Mouse (Mus musculus): ENCODE results near the gene Rad17. TPM values are rescaled to one million over a fixed set of nuclear protein-coding genes. Genes with fewer than 3 reads are reported as not detected.

The Rad17 gene
- polyA plus RNA-seq, 1 experiment from 2014 or later, result 27.7 TPM

GRCm38 (mm10) chr13:100658091-100658490, 7.2 kb upstream of the Rad17 start:
- 0 out of 2 replicates have a peak, but pooled peaks cover 6% of the 10 kb centered on the region for H3K36me3 ChIP-seq
- no peak overlapping the region for H3K4me2 ChIP-seq (replicated peaks)
- 92% methylated on average over 5 of the region's 5 CpGs for WGBS
- no peak overlapping the region for H3K9ac ChIP-seq
- no peaks in the 10 kb centered on the region for H3K27me3 ChIP-seq
- no peak overlapping the region for H3K4me3 ChIP-seq
- H3K27ac ChIP-seq, result no peak overlapping the region
- H3K4me1 ChIP-seq, result no peaks in the 10 kb centered on the region
- ATAC-seq (ENCODE audit: insufficient number of reproducible peaks, insufficient read depth, low FRiP score, low TSS enrichment), result no peak
- H3K9me3 ChIP-seq, result no peaks in the 10 kb centered on the region

GRCm38 (mm10) chr13:100651439-100652186, 762 bp upstream of the Rad17 start, which contains the start of gene Taf9:
Gene Taf9, plus strand, starts transcription at chr13:100651579.
- under 1% methylated on average over 62 of the region's 63 CpGs for WGBS
- peak within 1 kb of the TSS; percentile 88 for H3K4me3 ChIP-seq
- peak within 1 kb of the TSS; percentile 89 for H3K4me2 ChIP-seq (replicated peaks)
- H3K36me3 ChIP-seq, result peaks cover 9% of the 10 kb centered on the region; the same call in 1 of the 2 replicates
- H3K9ac ChIP-seq, result peak within 1 kb of the TSS; percentile 94
- H3K9me3 ChIP-seq, result no peaks in the 10 kb centered on the region
- H3K27ac ChIP-seq, result peak within 1 kb of the TSS; percentile 90
- no peak; the same call in 1 of the 2 replicates for ATAC-seq (ENCODE audit: insufficient number of reproducible peaks, insufficient read depth, low FRiP score, low TSS enrichment)
- H3K4me1 ChIP-seq, result peaks cover 7% of the 10 kb centered on the region
- no peaks in the 10 kb centered on the region for H3K27me3 ChIP-seq

- H3K4me2 ChIP-seq (replicated peaks), result no peak overlapping the region
- H3K27me3 ChIP-seq, result no peaks in the 10 kb centered on the region
- peaks cover 33% of the 10 kb centered on the region for H3K36me3 ChIP-seq
- no peaks in the 10 kb centered on the region for H3K9me3 ChIP-seq
- WGBS, result 95% methylated on average over 8 of the region's 8 CpGs
- no peak overlapping the region for H3K27ac ChIP-seq
- ATAC-seq (ENCODE audit: insufficient number of reproducible peaks, insufficient read depth, low FRiP score, low TSS enrichment), result no peak
- H3K4me3 ChIP-seq, result no peak overlapping the region
- H3K9ac ChIP-seq, result no peak overlapping the region
- H3K4me1 ChIP-seq, result peaks cover 7% of the 10 kb centered on the region
Observed at GRCm38 (mm10) chr13:100648223-100648622, 2.6 kb downstream of the Rad17 start.

- no peak overlapping the region for H3K27ac ChIP-seq
- H3K4me2 ChIP-seq (replicated peaks), result no peak overlapping the region
- H3K36me3 ChIP-seq, result peaks cover 70% of the 10 kb centered on the region
- WGBS, result 94% methylated on average over 4 of the region's 4 CpGs
- no peaks in the 10 kb centered on the region for H3K4me1 ChIP-seq
- ATAC-seq (ENCODE audit: insufficient number of reproducible peaks, insufficient read depth, low FRiP score, low TSS enrichment), result no peak
- no peaks in the 10 kb centered on the region for H3K27me3 ChIP-seq
- no peaks in the 10 kb centered on the region for H3K9me3 ChIP-seq
- H3K9ac ChIP-seq, result no peak overlapping the region
- no peak overlapping the region for H3K4me3 ChIP-seq
Observed at GRCm38 (mm10) chr13:100642471-100643209, 8.2 kb downstream of the Rad17 start.

DNA sequence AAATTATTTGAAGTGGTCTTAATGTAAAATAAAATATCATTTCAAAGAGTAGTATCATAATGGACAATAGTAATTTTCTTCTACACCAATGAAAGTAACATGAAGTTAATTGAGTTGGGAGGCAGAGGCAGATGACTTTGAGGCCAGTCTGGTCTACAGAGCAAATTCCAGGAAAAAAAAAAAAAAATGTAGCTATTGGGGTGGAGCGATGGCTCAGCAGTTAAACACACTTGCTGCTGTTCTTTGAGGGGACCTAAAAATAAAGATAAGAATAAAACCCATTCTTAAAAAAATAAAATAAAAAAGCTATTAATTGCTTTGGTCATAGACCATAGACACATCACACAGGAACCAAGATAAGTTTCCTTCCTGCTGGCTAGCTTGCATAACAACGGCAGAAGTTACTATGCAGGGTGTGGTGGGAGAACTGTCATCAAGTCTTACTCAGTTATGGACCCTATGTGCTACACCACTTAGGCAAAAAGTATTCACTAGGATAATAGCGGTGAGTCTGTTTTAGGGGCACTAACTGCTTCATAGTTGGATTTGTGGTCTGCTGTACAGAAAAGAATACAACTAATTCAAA, 16.7 kb downstream of the Rad17 start:
- WGBS, result 90% methylated on average over 3 of the region's 3 CpGs
- ATAC-seq (ENCODE audit: insufficient number of reproducible peaks, insufficient read depth, low FRiP score, low TSS enrichment), result no peak
- no peak overlapping the region for H3K4me2 ChIP-seq (replicated peaks)
- H3K4me1 ChIP-seq, result no peaks in the 10 kb centered on the region
- H3K9ac ChIP-seq, result no peak overlapping the region
- no peak overlapping the region for H3K4me3 ChIP-seq
- H3K9me3 ChIP-seq, result no peaks in the 10 kb centered on the region
- H3K27me3 ChIP-seq, result no peaks in the 10 kb centered on the region
- H3K36me3 ChIP-seq, result peaks cover 58% of the 10 kb centered on the region
- no peak overlapping the region for H3K27ac ChIP-seq

DNA sequence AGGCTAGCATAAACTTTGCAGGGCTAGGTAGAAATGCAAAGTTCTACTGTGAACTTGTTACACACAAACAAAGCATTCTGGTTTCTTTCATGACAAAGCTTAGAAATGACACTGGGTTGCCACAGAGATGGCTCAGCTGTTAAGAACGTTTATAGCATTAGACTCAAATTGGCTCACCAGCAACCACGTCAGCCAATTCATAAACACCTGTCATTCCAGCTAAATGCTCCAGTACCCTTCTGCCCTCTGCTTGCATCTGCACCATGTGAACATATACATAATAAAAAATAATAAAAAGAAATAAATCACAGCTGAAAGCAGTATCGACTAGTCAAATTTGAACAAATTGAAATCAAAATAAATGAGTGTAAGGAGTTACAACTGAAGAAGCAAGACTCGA, 28.6 kb downstream of the Rad17 start:
- ATAC-seq (ENCODE audit: insufficient number of reproducible peaks, insufficient read depth, low FRiP score, low TSS enrichment), result no peak
- H3K36me3 ChIP-seq, result peaks cover 61% of the 10 kb centered on the region

GRCm38 (mm10) chr13:100617583-100617982, 33.3 kb downstream of the Rad17 start:
- Histone ChIP-seq H3K27me3 (peaks cover 16% of the 10 kb centered on the region), H3K9ac (no peak overlapping the region), H3K9me3 (no peaks in the 10 kb centered on the region), H3K4me2 (replicated peaks) (no peak overlapping the region), H3K4me3 (no peak overlapping the region), H3K27ac (no peak overlapping the region), H3K36me3 (peaks cover 30% of the 10 kb centered on the region), H3K4me1 (0 out of 2 replicates have a peak, but pooled peaks cover 5% of the 10 kb centered on the region)
- 83% methylated on average over 13 of the region's 13 CpGs for WGBS
- ATAC-seq (ENCODE audit: insufficient number of reproducible peaks, insufficient read depth, low FRiP score, low TSS enrichment), result no peak

More for the DNA sequence above, 28.6 kb downstream of the Rad17 start:
- peaks cover 5% of the 10 kb centered on the region for H3K27me3 ChIP-seq
- no peak overlapping the region for H3K4me3 ChIP-seq
- 86% methylated on average over 4 of the region's 4 CpGs for WGBS
- no peak overlapping the region for H3K27ac ChIP-seq
- no peak overlapping the region for H3K4me2 ChIP-seq (replicated peaks)
- no peaks in the 10 kb centered on the region for H3K9me3 ChIP-seq
- no peaks in the 10 kb centered on the region for H3K4me1 ChIP-seq
- H3K9ac ChIP-seq, result no peak overlapping the region

GRCm38 (mm10) chr13:100616181-100617087, 34.4 kb downstream of the Rad17 start, which contains the start of gene Marveld2:
Gene Marveld2, minus strand, starts transcription at chr13:100616971.
- Histone ChIP-seq H3K4me1 (0 out of 2 replicates have a peak, but pooled peaks cover 5% of the 10 kb centered on the region), H3K27ac (no peak within 1 kb of the TSS), H3K36me3 (peaks cover 26% of the 10 kb centered on the region), H3K27me3 (peaks cover 16% of the 10 kb centered on the region), H3K9ac (peak within 1 kb of the TSS; percentile 58), H3K4me3 (peak within 1 kb of the TSS; percentile 55), H3K9me3 (no peaks in the 10 kb centered on the region), H3K4me2 (replicated peaks) (peak within 1 kb of the TSS; percentile 94)
- no peak for ATAC-seq (ENCODE audit: insufficient number of reproducible peaks, insufficient read depth, low FRiP score, low TSS enrichment)
- WGBS, result 3% methylated on average over 75 of the region's 77 CpGs

DNA sequence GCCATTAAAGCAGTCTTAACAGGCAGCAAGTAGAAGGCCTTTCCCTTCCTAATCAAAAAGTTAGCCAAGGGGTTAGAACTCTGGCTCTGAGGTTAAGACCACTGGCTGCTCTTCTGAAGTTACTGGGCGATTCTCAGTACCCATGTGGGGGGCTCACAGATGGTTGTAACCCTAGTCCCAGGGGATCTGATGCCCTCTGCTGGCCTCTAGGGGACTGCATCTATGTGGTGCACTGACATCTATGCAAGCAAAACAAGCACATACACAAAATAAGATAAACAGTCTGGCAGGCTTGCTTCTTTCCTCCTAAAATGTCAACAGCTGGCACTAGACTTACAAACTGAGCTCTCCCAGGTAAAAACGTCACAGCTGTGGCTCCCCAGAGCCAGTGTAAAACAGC, 37.9 kb downstream of the Rad17 start:
- no peak for ATAC-seq (ENCODE audit: insufficient number of reproducible peaks, insufficient read depth, low FRiP score, low TSS enrichment)
- H3K9me3 ChIP-seq, result peaks cover 1% of the 10 kb centered on the region; the same call in 1 of the 2 replicates

GRCm38 (mm10) chr13:100612251-100612650, 38.6 kb downstream of the Rad17 start:
- H3K36me3 ChIP-seq, result peaks cover 11% of the 10 kb centered on the region; the same call in 1 of the 2 replicates
- no peak overlapping the region for H3K4me3 ChIP-seq
- no peak overlapping the region for H3K4me2 ChIP-seq (replicated peaks)
- H3K9ac ChIP-seq, result no peak overlapping the region
- no peak for ATAC-seq (ENCODE audit: insufficient number of reproducible peaks, insufficient read depth, low FRiP score, low TSS enrichment)
- 91% methylated on average over 10 of the region's 10 CpGs for WGBS
- no peak overlapping the region for H3K27ac ChIP-seq
- 0 out of 2 replicates have a peak, but pooled peaks cover 5% of the 10 kb centered on the region for H3K4me1 ChIP-seq
- H3K9me3 ChIP-seq, result peaks cover 5% of the 10 kb centered on the region; the same call in 1 of the 2 replicates
- H3K27me3 ChIP-seq, result peaks cover 11% of the 10 kb centered on the region

More for the DNA sequence above, 37.9 kb downstream of the Rad17 start:
- H3K4me1 ChIP-seq, result 0 out of 2 replicates have a peak, but pooled peaks cover 5% of the 10 kb centered on the region
- H3K27ac ChIP-seq, result no peak overlapping the region
- no peak overlapping the region for H3K4me2 ChIP-seq (replicated peaks)
- H3K9ac ChIP-seq, result no peak overlapping the region
- H3K27me3 ChIP-seq, result peaks cover 16% of the 10 kb centered on the region
- peaks cover 11% of the 10 kb centered on the region for H3K36me3 ChIP-seq
- no peak overlapping the region for H3K4me3 ChIP-seq
- 46% methylated on average over 2 of the region's 2 CpGs for WGBS

Data from embryonic facial prominence, embryonic 12.5 days (tissue).